Mouse (Mus musculus) spleen, adult 18-20 months (tissue): Measurements from ENCODE around the gene Creb5.

Experiments used
- DNase-seq, 2 experiments: peaks; one replicate each; pipeline ENCODE4 v3.0.0; 2022; ENCODE audit warnings: mixed read lengths in 2 of 2

Gene Creb5

GRCm38 (mm10) chr6:53497904-53498536 is 210.9 kb downstream of the Creb5 start:
- DNase-seq: no peak

- DNase-seq: no peak
These were observed 212.7 kb downstream of the Creb5 start for GRCm38 (mm10) chr6:53499621-53500295.

GRCm38 (mm10) chr6:53501236-53501635 is 214.2 kb downstream of the Creb5 start:
- no peak for DNase-seq

- DNase-seq: no peak
These were observed 220.0 kb downstream of the Creb5 start for GRCm38 (mm10) chr6:53506947-53507564.

GRCm38 (mm10) chr6:53508847-53509494 is 221.9 kb downstream of the Creb5 start:
- no peak for DNase-seq

- DNase-seq: no peak
These were observed 222.9 kb downstream of the Creb5 start for GRCm38 (mm10) chr6:53510005-53510404.

- no peak for DNase-seq
These were observed 225.2 kb downstream of the Creb5 start for GRCm38 (mm10) chr6:53512226-53512625.

GRCm38 (mm10) chr6:53513380-53513779 is 226.3 kb downstream of the Creb5 start:
- no peak for DNase-seq

- DNase-seq: peak in 1 of 2 experiments; percentile 22
These were observed 227.8 kb downstream of the Creb5 start for GRCm38 (mm10) chr6:53514862-53515261.

- DNase-seq: no peak
These were observed 228.5 kb downstream of the Creb5 start for GRCm38 (mm10) chr6:53515611-53516010.

GRCm38 (mm10) chr6:53517371-53517945 is 230.4 kb downstream of the Creb5 start:
- no peak for DNase-seq

GRCm38 (mm10) chr6:53523743-53524497 is 236.8 kb downstream of the Creb5 start:
- no peak for DNase-seq

- DNase-seq: no peak
These were observed 239.4 kb downstream of the Creb5 start for GRCm38 (mm10) chr6:53526460-53526859.

GRCm38 (mm10) chr6:53530742-53531141 is 243.7 kb downstream of the Creb5 start:
- no peak for DNase-seq

GRCm38 (mm10) chr6:53531461-53531860 is 244.4 kb downstream of the Creb5 start:
- DNase-seq: no peak

GRCm38 (mm10) chr6:53537530-53537929 is 250.5 kb downstream of the Creb5 start:
- DNase-seq: no peak

GRCm38 (mm10) chr6:53541798-53542197 is 254.7 kb downstream of the Creb5 start:
- DNase-seq: no peak

- DNase-seq: no peak
These were observed 258.4 kb downstream of the Creb5 start for GRCm38 (mm10) chr6:53545483-53545900.

- DNase-seq: no peak
These were observed 258.9 kb downstream of the Creb5 start for GRCm38 (mm10) chr6:53545989-53546388.

- DNase-seq: no peak
These were observed 261.2 kb downstream of the Creb5 start for GRCm38 (mm10) chr6:53548236-53548635.

- no peak for DNase-seq
These were observed 262.3 kb downstream of the Creb5 start for GRCm38 (mm10) chr6:53549409-53549808.

- DNase-seq: no peak
These were observed 269.0 kb downstream of the Creb5 start for GRCm38 (mm10) chr6:53556050-53556449.
